Mouse (Mus musculus) kidney, adult 2 months (tissue): ENCODE results near the gene Acsl3.

Experiments used
- CTCF ChIP-seq: fragments of 200-500 bp; conservative IDR thresholded peaks from 2 replicates; pipeline ENCODE4 v1.5.1; 2011; ENCODE audit warnings: low read depth, mild to moderate bottlenecking, control low read depth, low read length, moderate library complexity, mixed read lengths; ENCODE audit not compliant: insufficient read depth, insufficient read length
- POLR2A ChIP-seq: fragments of 200-500 bp; IDR thresholded peaks from one replicate; pipeline ENCODE4 v1.6.1; 2011; ENCODE audit warnings: low read depth, low read length, control low read depth

GRCm38 (mm10) chr1:78666585-78666984, 9.0 kb downstream of the Acsl3 start:
- no peak for TF ChIP-seq CTCF
- no peak for TF ChIP-seq POLR2A
